Mouse (Mus musculus): ENCODE measurements at regions not wholly inside any gene's neighbourhood (a gene's known extent, or its start where the extent isn't known, plus 50 kb on each side); places are given as distances from the start of the nearest gene placed in this dataset.

DNA sequence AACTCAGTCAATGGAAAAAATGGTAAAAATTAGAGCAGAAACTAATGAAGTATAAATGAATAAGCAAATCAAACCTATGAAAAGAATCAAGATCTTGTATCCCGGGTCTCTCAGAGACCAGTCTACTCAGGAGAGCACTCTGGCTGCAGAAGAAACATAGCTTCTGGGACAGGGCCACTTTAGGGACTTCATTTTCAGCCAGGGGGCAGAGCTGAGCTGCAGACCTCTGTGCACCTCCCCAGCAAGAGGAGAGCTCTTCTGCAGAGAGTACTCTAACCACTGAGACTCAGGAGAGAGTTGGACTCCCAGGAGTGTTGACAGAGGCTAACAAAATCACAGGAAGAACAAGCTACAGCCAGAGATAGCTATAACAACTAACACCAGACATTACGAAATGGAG, 1856.4 kb downstream of the Cntnap5b start:
- no peak for TF ChIP-seq CTCF (IDR thresholded peaks at IDR 0.05; ENCODE audit: borderline replicate concordance, extremely low read depth, insufficient read depth, insufficient read length)
- no peak for TF ChIP-seq POLR2A (IDR thresholded peaks at IDR 0.05; ENCODE audit: borderline replicate concordance, extremely low read depth, insufficient read depth, insufficient read length, poor library complexity, severe bottlenecking)

Data from brain, embryonic 14.5 days (tissue).